Mouse (Mus musculus) small intestine, adult 2 months (tissue): ENCODE results near the gene Cyp4x1.

ENCODE experiments used
- CTCF ChIP-seq: fragments of 200-500 bp; IDR thresholded peaks from 2 replicates; pipeline ENCODE4 v1.5.1; 2012; ENCODE audit warnings: low read depth, mild to moderate bottlenecking, control low read depth, inconsistent platforms, low read length, moderate library complexity, mixed read lengths; ENCODE audit not compliant: insufficient replicate concordance, insufficient read length; ENCODE audit errors: extremely low read depth
- POLR2A ChIP-seq: fragments of 200-500 bp; IDR thresholded peaks from 2 replicates; pipeline ENCODE4 v1.6.1; 2012; ENCODE audit warnings: low read depth, mild to moderate bottlenecking, control low read depth, inconsistent platforms, low read length, moderate library complexity

DNA sequence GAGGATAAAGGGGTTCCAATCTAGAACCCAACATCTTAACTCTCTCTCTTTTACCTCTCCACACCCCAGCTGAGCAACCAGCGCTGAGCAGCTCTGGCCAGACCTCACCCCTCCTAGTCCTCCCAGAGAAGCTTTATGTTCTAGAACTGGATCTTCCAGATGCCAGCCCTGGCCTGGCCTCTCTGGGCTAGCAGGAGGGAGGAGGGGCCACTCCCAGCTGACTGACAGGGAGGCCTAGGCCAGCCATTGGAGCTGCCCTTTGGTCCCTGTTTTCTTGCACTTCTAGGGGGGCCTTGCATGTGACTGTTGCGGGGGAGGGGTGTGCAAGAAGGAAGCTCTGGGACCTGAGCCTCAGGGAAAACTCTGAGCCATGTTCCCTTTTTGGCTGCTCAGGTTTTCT is 43.5 kb downstream of the Cyp4x1 start:
- TF ChIP-seq CTCF, result no peak
- TF ChIP-seq POLR2A, result no peak
